Mouse (Mus musculus) bone marrow macrophage, adult 2 months (primary cell): Measurements from ENCODE around the gene 1600012H06Rik.

Experiments
- CTCF ChIP-seq: IDR thresholded peaks from 2 replicates; pipeline ENCODE4 v1.5.1; 2012; ENCODE audit warnings: low read depth, mild to moderate bottlenecking, low read length, moderate library complexity
- POLR2A ChIP-seq: IDR thresholded peaks from 2 replicates; pipeline ENCODE4 v1.6.1; 2012; ENCODE audit warnings: mild to moderate bottlenecking, low read depth, low read length, borderline replicate concordance

GRCm38 (mm10) chr17:14928631-14929030 lies 14.4 kb upstream of the 1600012H06Rik start:
- TF ChIP-seq CTCF (no peak), POLR2A (no peak)
